Mouse (Mus musculus): ENCODE data around the gene Ncaph. TPM values are rescaled to one million over a fixed set of nuclear protein-coding genes. Genes with fewer than 3 reads are reported as not detected.
A peak's percentile ranks its signal among the peaks of the same experiment; 100 is the strongest.
"Not testable (repeated sequence)": the region's sequence is repeated elsewhere in the genome, so short reads cannot be mapped to it uniquely, and the experiment has no call there.

Ncaph gene
- total and polyA plus RNA-seq, 3 experiments, result 53.4 to 74.1 (median 55.3) TPM

- H3K36me3 ChIP-seq (replicated peaks in 1 of 2; ENCODE audit: control insufficient read depth in 1 of 2, insufficient read depth in 1 of 2, low read length in 1 of 2), result peaks cover 19 to 41% of the 10 kb centered on the region in 2 experiments
- H3K27me3 ChIP-seq (replicated peaks), result no peaks in the 10 kb centered on the region
- peak; percentile 49 for DNase-seq (ENCODE audit: extremely low read depth)
- no peak overlapping the region for H3K4me3 ChIP-seq (replicated peaks in 1 of 3; ENCODE audit: low read depth in 2 of 3, low read length in 2 of 3, poor library complexity in 1 of 3)
- H3K9me3 ChIP-seq (replicated peaks; ENCODE audit: low read length), result peaks cover 9% of the 10 kb centered on the region
- TF ChIP-seq IRF4 (IDR thresholded peaks at IDR 0.05; ENCODE audit: low read depth, low read length) (0 out of 2 replicates have a peak, but pooled peaks have one; percentile 18), GABPA (IDR thresholded peaks at IDR 0.05; ENCODE audit: insufficient replicate concordance, low read depth, low read length) (no peak), ELF1 (IDR thresholded peaks at IDR 0.05; ENCODE audit: low read depth, low read length) (peak; percentile 11; the same call in 1 of the 2 replicates)
- H3K4me2 ChIP-seq (ENCODE audit: insufficient read depth, low read depth, poor library complexity, severe bottlenecking), result peak overlapping the region; percentile 30; the same call in 1 of the 2 replicates
- H3K79me2 ChIP-seq (replicated peaks; ENCODE audit: control insufficient read depth, extremely low read depth, insufficient read depth, poor library complexity, severe bottlenecking), result peaks cover 22% of the 10 kb centered on the region
- H3K9ac ChIP-seq (ENCODE audit: insufficient read depth, low read depth), result peak overlapping the region; percentile 20
- peaks cover 16 to 60% of the 10 kb centered on the region in 2 experiments for H3K4me1 ChIP-seq (ENCODE audit: control insufficient read depth in 1 of 2, insufficient read depth in 2 of 2)
- H3K27ac ChIP-seq (ENCODE audit: insufficient read depth, low read depth), result no peak overlapping the region
- in situ Hi-C loops (cut with MboI; ENCODE audit: low pct_ligation_motif_present, low pct_unique_long_range_greater_than_20kb, low sequenced_read_pairs), result no loop called here
- dilution Hi-C loops (cut with MboI; ENCODE audit: extremely low pct_ligation_motif_present, extremely low pct_unique_long_range_greater_than_20kb, low sequenced_read_pairs), result no loop called here
Observed at GRCm38 (mm10) chr2:127136979-127137378, 3.2 kb upstream of the Ncaph start.

GRCm38 (mm10) chr2:127135255-127135654, 1.5 kb upstream of the Ncaph start:
- in situ Hi-C loops (cut with MboI; ENCODE audit: low pct_ligation_motif_present, low pct_unique_long_range_greater_than_20kb, low sequenced_read_pairs); H3K9me3 ChIP-seq (replicated peaks; ENCODE audit: low read length); dilution Hi-C loops (cut with MboI; ENCODE audit: extremely low pct_ligation_motif_present, extremely low pct_unique_long_range_greater_than_20kb, low sequenced_read_pairs): not testable (repeated sequence)

GRCm38 (mm10) chr2:127131353-127131752, 2.4 kb downstream of the Ncaph start:
- dilution Hi-C loops (cut with MboI; ENCODE audit: extremely low pct_ligation_motif_present, extremely low pct_unique_long_range_greater_than_20kb, low sequenced_read_pairs), result no loop called here
- Histone ChIP-seq H3K4me1 (ENCODE audit: control insufficient read depth in 1 of 2, insufficient read depth in 2 of 2) (peaks cover 15 to 48% of the 10 kb centered on the region in 2 experiments), H3K79me2 (replicated peaks; ENCODE audit: control insufficient read depth, extremely low read depth, insufficient read depth, poor library complexity, severe bottlenecking) (peaks cover 60% of the 10 kb centered on the region), H3K9me3 (replicated peaks; ENCODE audit: low read length) (no peaks in the 10 kb centered on the region), H3K4me3 (replicated peaks in 1 of 3; ENCODE audit: low read depth in 2 of 3, low read length in 2 of 3, poor library complexity in 1 of 3) (peak overlapping the region in 2 of 3 experiments; percentile 2 to 3), H3K4me2 (ENCODE audit: insufficient read depth, low read depth, poor library complexity, severe bottlenecking) (peak overlapping the region; percentile 90), H3K27me3 (replicated peaks) (no peaks in the 10 kb centered on the region), H3K36me3 (replicated peaks in 1 of 2; ENCODE audit: control insufficient read depth in 1 of 2, insufficient read depth in 1 of 2, low read length in 1 of 2) (peaks cover 7 to 39% of the 10 kb centered on the region in 2 experiments), H3K9ac (ENCODE audit: insufficient read depth, low read depth) (peak overlapping the region; percentile 73), H3K27ac (ENCODE audit: insufficient read depth, low read depth) (no peak overlapping the region)
- in situ Hi-C loops (cut with MboI; ENCODE audit: low pct_ligation_motif_present, low pct_unique_long_range_greater_than_20kb, low sequenced_read_pairs), result no loop called here
- DNase-seq (ENCODE audit: extremely low read depth), result peak; percentile 60
- TF ChIP-seq USF2 (conservative IDR thresholded peaks at IDR 0.05; ENCODE audit: low read depth, low read length), result no peak
- peak in 1 of 2 experiments; percentile 54; a peak in 2 of 4 replicates for TF ChIP-seq CTCF (conservative IDR thresholded peaks at IDR 0.05 in 1 of 2, IDR thresholded peaks at IDR 0.05 in 1 of 2; ENCODE audit: low read depth in 2 of 2, low read length in 2 of 2)
- no peak for TF ChIP-seq GABPA (IDR thresholded peaks at IDR 0.05; ENCODE audit: insufficient replicate concordance, low read depth, low read length)
- no peak for TF ChIP-seq TCF12 (IDR thresholded peaks at IDR 0.05; ENCODE audit: low read depth, low read length)
- TF ChIP-seq USF1 (IDR thresholded peaks at IDR 0.05; ENCODE audit: low read depth, low read length), result no peak
- no peak for TF ChIP-seq MEF2A (IDR thresholded peaks at IDR 0.05; ENCODE audit: borderline replicate concordance, low read depth, low read length)
- peak; percentile 76 for TF ChIP-seq BHLHE40 (IDR thresholded peaks at IDR 0.05; ENCODE audit: low read depth, low read length)
- peak; percentile 80 for TF ChIP-seq ETS1 (conservative IDR thresholded peaks at IDR 0.05; ENCODE audit: low read depth, low read length)
- TF ChIP-seq POLR2A (IDR thresholded peaks at IDR 0.05; ENCODE audit: low read depth, low read length), result no peak
- no peak for TF ChIP-seq JUND (conservative IDR thresholded peaks at IDR 0.05; ENCODE audit: low read depth, low read length)
- 0 out of 2 replicates have a peak, but pooled peaks have one; percentile 31 for TF ChIP-seq ELF1 (IDR thresholded peaks at IDR 0.05; ENCODE audit: low read depth, low read length)
- no peak for TF ChIP-seq MYC (IDR thresholded peaks at IDR 0.05; ENCODE audit: low read depth, low read length)
- no peak for TF ChIP-seq TBP (conservative IDR thresholded peaks at IDR 0.05; ENCODE audit: low read depth, low read length)
- TF ChIP-seq MAX (IDR thresholded peaks at IDR 0.05; ENCODE audit: low read length), result peak; percentile 74
- TF ChIP-seq RAD21 (IDR thresholded peaks at IDR 0.05; ENCODE audit: low read depth, low read length), result peak; percentile 35
- TF ChIP-seq IRF4 (IDR thresholded peaks at IDR 0.05; ENCODE audit: low read depth, low read length), result peak; percentile 55; the same call in 1 of the 2 replicates
- peak; percentile 34; the same call in 1 of the 2 replicates for TF ChIP-seq EP300 (IDR thresholded peaks at IDR 0.05; ENCODE audit: low read length)
- TF ChIP-seq MAFK (IDR thresholded peaks at IDR 0.05; ENCODE audit: insufficient replicate concordance, low read length), result peak; percentile 45; the same call in 1 of the 2 replicates
- TF ChIP-seq ZMIZ1 (IDR thresholded peaks at IDR 0.05; ENCODE audit: low read depth, low read length), result no peak
- TF ChIP-seq JUN (IDR thresholded peaks at IDR 0.05; ENCODE audit: insufficient read depth, low read depth, low read length), result no peak
- TF ChIP-seq SMC3 (IDR thresholded peaks at IDR 0.05; ENCODE audit: low read depth, low read length), result peak; percentile 48
- TF ChIP-seq CHD2 (IDR thresholded peaks at IDR 0.05; ENCODE audit: low read length), result peak; percentile 82
- no peak for TF ChIP-seq NRF1 (IDR thresholded peaks at IDR 0.05; ENCODE audit: low read depth, low read length)
- TF ChIP-seq KAT2A (IDR thresholded peaks at IDR 0.05; ENCODE audit: insufficient replicate concordance, low read length), result no peak
- TF ChIP-seq MAZ (IDR thresholded peaks at IDR 0.05; ENCODE audit: low read depth, low read length), result no peak

More at GRCm38 (mm10) chr2:127135255-127135654, 1.5 kb upstream of the Ncaph start:
- DNase-seq (ENCODE audit: extremely low read depth); H3K27me3 ChIP-seq (replicated peaks); H3K9ac ChIP-seq (ENCODE audit: insufficient read depth, low read depth); H3K4me2 ChIP-seq (ENCODE audit: insufficient read depth, low read depth, poor library complexity, severe bottlenecking); H3K4me3 ChIP-seq (replicated peaks in 1 of 3; ENCODE audit: low read depth in 2 of 3, low read length in 2 of 3, poor library complexity in 1 of 3); H3K27ac ChIP-seq (ENCODE audit: insufficient read depth, low read depth): not testable (repeated sequence)
- Histone ChIP-seq H3K36me3 (replicated peaks in 1 of 2; ENCODE audit: control insufficient read depth in 1 of 2, insufficient read depth in 1 of 2, low read length in 1 of 2) (peaks cover 7 to 27% of the 10 kb centered on the region in 2 experiments), H3K79me2 (replicated peaks; ENCODE audit: control insufficient read depth, extremely low read depth, insufficient read depth, poor library complexity, severe bottlenecking) (peaks cover 33% of the 10 kb centered on the region), H3K4me1 (ENCODE audit: control insufficient read depth in 1 of 2, insufficient read depth in 2 of 2) (peaks cover 18 to 62% of the 10 kb centered on the region in 2 experiments)

Data from CH12.LX (cell line).